Mouse (Mus musculus): ENCODE results near the gene Ivns1abp.
A peak's percentile ranks its signal among the peaks of the same experiment; 100 is the strongest.
"Not testable (repeated sequence)": the region's sequence is repeated elsewhere in the genome, so short reads cannot be mapped to it uniquely, and the experiment has no call there.

The Ivns1abp gene

DNA sequence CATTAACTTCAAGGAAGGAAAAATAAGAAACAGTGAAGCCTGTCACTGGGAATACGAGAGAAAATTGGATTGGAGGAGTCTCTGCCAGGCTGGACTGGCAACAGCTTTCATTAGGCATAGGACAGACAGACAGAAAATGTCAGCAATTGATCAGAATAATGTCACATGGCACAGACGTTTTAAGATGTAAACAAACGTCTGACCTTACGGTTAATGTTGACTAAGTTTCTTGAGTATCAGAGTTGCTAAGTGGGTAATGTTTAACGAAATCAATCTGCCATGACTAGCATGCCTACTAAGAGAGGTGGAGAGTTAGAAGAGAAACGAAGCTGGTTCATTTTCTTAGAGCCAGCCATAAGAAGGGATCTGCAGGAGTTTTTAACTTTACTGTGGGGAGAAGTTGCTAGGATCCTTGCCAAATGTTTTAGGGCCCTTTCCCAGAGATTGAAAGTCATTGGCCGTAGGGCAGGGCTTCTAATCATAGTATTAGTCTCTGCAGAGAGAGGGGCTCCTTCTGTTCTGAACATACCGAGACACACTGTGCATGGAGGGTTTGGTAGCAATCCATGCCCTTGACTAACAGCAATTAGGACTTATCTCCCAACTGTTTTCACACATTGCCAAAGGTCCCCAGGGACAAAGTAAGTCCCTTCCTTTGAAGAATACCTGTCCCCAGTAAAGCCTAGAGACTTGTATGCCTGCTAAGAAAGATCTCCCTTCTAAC lies 2.8 kb upstream of the Ivns1abp start:
- DNase-seq (ENCODE audit: low spot score in 2 of 2), result no peak

DNA sequence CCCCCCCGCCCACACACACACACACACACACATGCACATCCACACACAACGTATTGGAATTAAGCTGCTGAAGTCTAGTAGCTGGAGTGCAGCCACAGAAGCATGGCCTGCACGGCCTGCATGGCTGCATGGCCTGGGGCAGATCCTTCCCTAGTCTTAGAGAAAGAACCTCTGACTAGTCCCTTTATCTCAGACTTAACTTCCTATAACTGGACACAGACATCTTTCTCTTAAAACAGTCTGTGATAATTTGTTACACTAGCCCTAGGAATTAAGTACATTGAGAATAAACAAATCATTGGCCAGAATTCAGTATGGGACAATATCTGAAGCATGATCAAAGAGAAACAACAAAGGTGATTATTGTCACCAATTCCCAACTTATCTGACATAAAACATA lies 2.0 kb upstream of the Ivns1abp start:
- no peak for DNase-seq (ENCODE audit: low spot score in 2 of 2)

DNA sequence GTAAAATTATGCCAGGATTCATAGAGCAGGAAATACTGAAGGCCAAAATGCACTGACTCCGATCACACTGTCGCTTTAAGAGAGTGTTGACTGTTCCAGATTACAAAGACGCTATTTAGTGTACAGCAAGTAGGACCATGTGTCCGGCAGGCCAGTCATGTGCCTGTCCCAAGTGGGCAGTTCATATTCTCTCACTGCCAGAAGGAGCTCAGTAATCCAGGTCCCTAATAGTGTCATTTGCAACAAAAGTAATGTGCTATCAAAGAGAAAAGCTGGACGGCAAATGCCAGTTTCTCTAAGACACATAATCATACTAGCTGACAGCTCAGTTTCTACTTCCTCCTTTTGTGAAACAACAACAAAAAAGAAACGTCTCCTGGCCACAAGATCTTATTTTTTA lies 1.3 kb upstream of the Ivns1abp start:
- peak in 1 of 2 experiments; percentile 19 for DNase-seq (ENCODE audit: low spot score in 2 of 2)

DNA sequence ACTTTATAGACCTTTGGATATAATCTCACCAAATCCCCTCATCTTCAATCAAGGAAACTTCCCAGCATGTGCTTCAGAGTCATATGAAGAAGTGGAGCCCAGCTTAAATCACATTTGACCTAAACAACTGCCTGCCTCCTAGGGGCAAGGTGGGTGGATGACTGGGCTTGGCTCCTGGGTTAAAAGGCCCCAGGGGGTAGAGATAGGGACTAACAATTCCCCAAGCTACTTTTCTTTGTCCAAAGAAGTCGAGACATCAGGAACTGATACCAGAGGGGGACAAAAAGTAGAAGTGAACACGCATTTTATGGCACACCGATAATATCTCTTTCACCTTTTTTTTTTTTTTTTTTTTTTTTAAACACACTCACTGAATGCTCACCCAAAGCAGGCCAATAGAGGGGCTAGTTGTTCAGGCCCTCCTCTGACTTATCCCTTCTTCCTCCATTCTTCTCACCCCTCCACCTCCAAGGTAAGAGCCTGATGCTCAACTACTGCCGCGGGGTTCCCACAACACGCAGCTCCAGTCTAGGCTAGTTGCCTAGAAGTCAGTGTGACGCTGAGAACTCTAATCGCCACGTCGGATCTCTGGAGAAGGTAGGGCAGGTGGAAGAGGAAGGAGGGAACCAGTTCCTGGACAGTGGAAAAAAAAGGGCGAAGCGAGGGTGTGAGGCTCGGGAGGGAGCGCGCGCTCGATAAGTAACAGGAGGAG lies 550 bp upstream of the Ivns1abp start:
- peak; percentile 36 to 52 for DNase-seq (ENCODE audit: low spot score in 2 of 2)

DNA sequence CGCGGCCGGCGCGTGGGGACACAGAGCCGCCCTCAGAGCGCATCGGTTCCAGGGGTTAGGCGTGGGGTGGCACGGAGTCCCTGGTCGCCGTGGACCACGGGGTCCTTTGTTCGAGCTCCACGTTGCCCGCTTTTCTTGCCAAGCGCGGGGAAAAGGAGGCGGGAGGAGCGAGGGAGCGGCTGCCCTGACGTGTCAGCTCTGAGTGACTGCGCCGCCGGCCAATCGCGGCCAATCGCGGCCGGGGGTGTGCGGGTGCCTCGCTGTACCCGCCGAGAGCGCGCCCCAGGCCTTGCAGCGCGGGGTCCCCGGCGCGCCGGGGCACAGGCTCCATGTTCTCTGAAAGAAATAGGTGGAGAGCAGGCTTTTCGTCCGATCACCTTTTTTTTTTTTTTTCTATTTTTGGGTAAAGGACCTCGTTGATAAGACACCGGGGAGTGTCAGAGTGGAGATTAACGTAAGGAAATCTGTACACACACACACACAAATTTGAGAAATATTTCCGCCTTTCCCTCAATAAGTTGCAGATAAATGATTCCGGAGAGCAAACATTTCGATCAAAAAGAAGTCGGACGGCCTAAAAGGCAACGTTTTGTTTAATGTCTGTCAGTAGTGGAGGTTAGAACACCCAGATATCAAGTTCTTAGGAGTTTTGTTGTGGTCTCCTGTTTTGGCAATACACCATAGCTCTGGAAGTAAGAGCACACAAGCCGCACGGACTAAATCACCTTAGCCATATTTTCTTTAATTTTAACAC lies 1.0 kb downstream of the Ivns1abp start:
- DNase-seq (ENCODE audit: low spot score in 2 of 2), result peak; percentile 79 to 83

DNA sequence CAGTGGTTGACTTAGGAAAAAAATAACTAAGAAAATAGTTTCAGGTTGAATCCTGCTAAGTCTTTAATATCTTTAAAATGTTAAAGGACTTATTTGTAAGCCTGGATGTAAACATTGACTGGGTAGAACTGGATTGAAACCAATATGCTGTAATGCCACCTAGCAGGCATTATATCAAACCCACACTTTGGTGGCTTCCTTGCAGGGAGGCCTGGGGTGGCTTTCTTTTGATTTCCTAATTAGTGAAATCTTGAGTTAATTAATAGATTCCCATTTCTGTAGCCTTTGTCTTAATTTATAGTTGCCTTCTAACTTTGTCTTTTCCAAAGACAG lies 1.6 kb downstream of the Ivns1abp start:
- DNase-seq (ENCODE audit: low spot score in 2 of 2), result no peak

DNA sequence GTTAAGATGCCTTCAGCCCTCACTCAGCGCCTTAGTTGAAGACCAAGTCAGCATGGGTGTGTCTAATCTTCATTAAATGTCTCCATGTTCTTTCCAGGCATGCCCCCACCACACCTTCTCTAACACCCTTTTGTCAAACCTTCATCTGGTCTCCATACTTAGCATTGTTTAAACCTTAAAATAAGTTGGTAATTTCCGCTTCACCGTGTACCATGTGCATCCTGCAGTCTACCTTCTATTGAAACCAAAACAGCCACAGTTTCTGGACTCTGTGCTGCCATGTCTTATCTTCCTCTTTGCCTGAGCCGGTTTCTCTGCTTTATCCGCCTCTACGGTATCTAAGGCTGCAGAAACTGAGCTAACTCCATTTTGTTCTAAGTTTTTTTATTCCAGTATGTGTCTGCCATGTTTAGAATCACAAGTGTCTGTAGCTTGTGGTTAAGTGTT lies 2.4 kb downstream of the Ivns1abp start:
- peak in 1 of 2 experiments; percentile 20 for DNase-seq (ENCODE audit: low spot score in 2 of 2)

DNA sequence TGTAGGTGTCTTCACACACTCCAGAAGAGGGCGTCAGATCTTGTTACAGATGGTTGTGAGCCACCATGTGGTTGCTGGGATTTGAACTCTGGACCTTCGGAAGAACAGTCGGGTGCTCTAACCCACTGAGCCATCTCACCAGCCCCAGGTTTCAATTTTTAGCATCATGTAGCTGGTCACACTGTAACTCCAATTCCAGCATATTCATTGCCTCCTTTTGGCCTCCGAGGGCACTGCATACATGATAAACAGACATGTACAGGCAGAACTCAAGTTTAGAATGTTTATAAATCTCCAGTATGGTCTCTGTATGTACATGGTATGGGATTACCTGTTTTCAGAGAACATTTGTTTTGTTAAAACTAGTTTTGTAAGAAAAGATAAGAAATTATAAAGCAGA lies 4.0 kb downstream of the Ivns1abp start:
- not testable (repeated sequence) for DNase-seq (ENCODE audit: low spot score in 2 of 2)

DNA sequence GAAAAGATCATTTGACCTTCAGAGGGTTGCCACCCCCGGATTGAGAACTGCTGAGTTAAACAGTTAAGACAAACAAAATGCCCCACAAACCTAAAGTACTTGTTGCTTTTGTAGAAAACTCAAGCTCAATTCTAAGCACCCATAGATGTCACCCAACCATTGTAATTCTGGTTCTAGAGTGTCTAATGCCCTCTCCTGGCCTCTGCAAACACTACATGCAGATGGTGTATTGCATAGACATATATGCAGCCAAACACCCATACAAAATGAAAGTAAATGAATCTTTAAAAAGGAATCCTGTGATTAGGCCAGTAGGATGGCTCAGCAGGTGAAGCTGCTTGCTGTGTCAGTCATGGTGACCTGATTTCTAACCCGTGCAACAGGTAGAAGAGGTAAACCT lies 8.6 kb downstream of the Ivns1abp start:
- DNase-seq (ENCODE audit: low spot score in 2 of 2), result peak in 1 of 2 experiments; percentile 54

DNA sequence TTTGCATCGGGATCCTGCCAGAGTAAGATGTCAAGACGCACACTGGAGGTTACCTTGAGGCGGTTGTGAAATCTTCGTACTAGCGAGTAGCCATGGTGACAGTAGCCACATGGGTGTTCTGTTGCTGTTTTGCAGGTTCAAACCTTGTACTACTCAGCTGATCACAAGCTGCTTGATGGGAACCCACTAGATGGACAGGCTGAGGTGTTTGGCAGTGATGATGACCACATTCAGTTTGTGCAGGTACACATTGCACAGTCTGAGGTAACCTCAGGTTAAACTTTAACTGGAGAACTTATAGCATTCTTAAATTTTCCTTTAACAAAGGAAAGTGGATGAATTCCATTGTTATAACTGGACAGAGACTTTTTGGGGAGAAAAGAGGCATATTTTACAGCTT lies 11.7 kb downstream of the Ivns1abp start:
- no peak for DNase-seq (ENCODE audit: low spot score in 2 of 2)

DNA sequence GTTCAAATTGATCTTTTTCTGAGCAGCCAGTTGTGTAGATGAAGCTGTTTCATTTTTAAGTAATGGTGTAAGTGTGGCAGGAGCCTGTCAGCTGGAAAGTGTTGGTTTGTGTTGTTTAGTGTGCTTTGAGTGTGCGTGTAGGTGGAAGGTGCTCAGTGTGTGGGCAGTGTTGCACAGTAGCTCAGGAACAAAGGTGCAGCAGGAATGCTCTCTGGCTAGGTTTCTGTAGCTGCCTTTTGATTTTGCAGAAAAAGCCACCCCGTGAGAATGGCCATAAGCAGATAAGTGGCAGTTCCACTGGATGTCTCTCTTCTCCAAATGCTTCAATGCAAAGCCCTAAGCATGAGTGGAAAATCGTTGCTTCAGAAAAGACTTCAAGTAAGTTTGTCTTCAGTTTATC lies 15.1 kb downstream of the Ivns1abp start:
- no peak for DNase-seq (ENCODE audit: low spot score in 2 of 2)

DNA sequence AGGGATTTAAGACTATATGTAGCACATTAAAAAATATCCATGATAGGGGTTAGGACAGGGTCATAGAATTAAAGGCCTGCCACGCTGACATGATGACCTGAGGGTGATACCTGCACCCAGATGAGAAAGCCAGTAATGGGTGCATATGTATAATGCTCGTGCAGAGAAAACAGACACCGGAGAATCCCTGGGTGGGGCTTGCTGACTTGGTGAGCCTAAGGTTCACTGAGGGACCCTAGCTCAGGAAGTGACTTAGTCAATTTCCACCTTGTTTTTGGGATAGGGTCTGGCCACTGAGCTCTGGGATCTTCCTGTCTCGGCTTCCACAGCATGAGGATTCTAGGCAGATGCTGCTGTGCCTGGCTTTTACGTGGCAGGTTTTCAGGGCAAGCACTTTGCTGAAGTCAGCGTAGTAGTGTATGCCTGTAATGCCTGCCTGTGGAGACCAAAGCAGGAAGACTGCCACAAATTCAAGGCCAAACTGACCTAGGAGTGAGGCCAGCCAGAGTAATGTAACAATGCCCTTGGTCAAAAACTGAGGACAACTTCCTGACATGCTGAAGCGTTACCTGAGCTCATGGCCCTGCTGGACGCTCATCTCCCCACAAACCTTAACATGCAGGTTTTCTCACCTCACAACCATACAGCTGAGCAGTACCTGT lies 22.8 kb downstream of the Ivns1abp start:
- no peak for DNase-seq (ENCODE audit: low spot score in 2 of 2)

DNA sequence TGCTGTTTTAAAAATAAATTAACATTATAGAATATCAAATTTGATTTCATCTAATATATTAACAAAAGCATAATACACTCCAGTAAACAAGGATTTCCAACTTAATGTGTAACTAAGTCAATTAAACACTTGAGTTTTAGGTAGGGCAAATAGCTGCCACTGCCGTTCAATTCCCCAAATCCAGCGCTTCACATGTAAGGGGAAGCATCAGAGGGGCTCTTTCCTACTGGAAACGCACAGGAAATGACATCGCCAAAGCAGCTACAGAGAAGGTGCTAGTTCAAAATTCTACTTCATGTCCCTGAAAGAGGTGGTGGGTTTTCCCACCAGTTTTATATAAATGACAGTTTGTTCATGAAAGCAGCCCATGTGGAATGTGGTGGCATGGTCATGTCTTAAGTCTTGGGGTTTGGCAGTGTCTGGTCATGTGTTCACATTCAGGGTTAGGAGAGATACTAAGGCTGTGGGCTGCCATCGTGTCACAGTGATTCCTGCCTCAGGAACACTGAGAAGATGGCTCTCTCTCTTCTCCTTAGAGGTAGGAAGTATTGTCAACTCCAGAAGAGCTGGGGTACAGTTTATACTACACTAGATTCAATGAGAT lies 23.5 kb downstream of the Ivns1abp start:
- no peak for DNase-seq (ENCODE audit: low spot score in 2 of 2)

DNA sequence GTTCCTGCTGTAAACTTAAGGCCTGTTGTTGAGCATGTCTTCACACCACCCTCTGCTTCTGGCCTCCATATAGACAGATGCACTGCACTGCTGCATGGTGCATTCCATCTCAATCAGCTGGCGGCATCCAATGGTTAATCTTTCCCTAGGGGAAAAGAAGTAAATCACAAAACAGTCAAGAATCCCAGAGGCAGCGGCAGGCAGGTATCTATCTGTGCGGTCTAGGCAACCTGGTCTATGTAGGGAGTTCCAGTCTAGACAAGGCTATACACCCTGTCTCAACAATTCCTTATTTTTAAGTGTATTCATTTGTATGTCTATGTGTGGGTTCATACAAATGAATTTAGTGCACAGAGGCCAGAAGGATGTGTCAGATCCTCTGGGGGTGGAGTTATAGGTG lies 24.2 kb downstream of the Ivns1abp start:
- DNase-seq (ENCODE audit: low spot score in 2 of 2), result no peak

DNA sequence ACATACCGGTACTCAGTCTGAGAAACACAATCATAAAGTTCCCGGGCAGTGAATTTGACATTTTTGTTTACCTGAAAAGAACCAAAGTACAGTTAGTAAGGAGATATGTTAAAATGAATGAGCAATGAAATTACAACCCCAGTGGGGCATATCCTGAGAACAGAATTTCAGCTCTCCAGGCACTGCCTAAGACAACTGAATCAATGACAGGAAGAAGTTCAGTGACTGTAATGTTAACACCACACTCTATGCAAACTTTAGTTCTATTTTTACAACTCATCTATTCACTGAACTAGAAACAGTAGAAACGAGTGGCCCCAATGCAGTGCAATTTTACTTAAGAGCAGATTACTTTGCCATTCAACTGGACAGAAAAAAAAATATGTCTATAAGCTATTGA lies 26.3 kb downstream of the Ivns1abp start:
- no peak for DNase-seq (ENCODE audit: low spot score in 2 of 2)

DNA sequence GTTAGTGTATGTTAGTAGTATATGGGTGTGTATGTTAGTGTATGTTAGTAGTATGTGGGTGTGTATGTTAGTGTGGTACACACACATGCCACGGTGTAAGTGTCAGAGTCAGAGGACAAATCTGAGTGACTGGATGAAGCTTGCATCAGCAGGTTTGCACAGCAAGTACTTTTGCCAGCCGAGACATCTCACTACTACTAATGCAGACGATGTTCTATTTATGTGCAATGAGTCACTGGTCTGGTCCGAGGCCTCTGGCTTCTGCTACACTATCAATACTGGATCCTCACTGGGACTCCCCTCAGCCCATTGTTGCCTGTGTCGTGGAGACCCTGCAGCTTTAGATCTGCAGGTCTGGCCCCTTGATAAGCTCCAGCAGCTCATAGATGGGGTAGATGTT lies 27.3 kb downstream of the Ivns1abp start:
- DNase-seq (ENCODE audit: low spot score in 2 of 2), result no peak

DNA sequence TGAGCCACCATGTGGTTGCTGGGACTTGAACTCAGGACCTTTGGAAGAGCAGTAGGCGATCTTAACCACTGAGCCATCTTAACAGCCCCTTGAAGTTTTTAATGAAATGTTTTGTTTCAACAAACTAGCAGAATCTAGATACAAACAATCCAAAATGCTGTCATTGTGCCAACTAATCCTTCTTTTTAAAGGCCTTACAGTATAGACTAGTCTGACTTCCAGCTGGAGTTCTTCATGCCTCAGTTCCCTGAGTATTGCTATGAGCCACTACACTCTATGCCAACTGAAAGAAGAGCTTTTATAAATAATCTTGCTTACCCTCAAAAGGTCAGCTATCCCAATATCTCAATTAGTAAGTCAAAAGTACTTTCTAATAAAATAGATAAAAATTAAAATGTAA lies 28.5 kb downstream of the Ivns1abp start:
- DNase-seq (ENCODE audit: low spot score in 2 of 2), result no peak

DNA sequence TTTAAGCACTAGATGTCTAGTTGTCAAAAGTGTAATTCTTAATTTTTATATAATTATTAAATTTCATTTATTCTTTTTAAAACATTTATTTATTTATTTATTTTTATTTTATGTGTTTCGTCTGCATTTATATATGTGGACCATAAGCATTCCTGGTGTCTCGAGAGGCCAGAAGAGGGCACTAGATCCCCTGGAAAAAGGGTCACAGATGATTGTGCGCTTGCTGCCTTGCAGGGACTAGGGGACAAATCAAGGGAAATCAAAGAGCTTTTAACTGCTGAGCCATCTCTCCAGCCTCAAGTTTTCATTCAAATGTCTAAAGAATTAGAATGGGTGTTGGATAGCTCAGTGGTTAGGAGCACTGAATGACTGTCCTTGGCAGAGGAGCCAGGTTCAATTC lies 33.1 kb downstream of the Ivns1abp start:
- DNase-seq (ENCODE audit: low spot score in 2 of 2), result no peak

DNA sequence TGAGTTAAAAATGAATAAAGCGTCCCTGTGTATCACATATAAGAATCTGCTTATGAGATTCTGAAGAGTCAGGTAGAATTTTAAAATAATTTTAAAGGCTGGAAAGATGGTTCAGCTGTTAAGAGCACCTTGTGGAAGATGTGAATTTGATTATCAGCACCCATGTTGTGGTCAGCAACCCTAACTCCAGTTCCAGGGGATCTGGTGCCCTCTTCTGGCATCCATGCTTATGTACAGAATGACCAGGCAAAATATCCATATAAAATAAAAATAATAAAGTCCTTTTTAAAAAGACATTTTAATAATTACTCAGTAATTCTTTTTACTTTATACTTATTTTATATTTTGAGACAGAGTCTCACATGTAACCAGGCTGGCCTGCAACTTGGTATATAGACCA lies 45.8 kb downstream of the Ivns1abp start:
- DNase-seq (ENCODE audit: low spot score in 2 of 2), result no peak

DNA sequence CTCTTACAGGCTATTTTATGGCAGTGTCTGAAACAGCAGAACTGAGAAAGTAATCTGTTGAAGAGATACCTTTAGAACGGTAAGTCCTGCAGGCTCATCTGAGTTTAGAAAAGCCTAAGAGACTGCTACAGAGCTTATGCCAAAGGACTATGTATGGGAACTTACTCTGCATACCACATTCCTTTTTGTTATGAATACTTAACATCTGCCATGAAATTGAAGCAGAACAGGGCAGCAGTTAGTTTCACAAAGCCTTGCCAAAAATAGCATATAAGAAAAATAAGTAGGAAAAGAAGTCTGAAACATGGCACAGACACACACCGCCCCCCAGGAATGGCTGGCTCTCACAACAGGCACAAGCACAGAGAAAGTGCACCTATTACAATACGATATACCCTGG lies 65.5 kb downstream of the Ivns1abp start:
- no peak for DNase-seq (ENCODE audit: low spot score in 2 of 2)

Data from natural killer cell, adult 2 months (primary cell).